Mouse (Mus musculus): Measurements from ENCODE around the gene Foxred2. TPM values are rescaled to one million over a fixed set of nuclear protein-coding genes. Genes with fewer than 3 reads are reported as not detected.
A peak's percentile ranks its signal among the peaks of the same experiment; 100 is the strongest.

The Foxred2 gene
- total RNA-seq, 1 experiment = 21.9 TPM

DNA sequence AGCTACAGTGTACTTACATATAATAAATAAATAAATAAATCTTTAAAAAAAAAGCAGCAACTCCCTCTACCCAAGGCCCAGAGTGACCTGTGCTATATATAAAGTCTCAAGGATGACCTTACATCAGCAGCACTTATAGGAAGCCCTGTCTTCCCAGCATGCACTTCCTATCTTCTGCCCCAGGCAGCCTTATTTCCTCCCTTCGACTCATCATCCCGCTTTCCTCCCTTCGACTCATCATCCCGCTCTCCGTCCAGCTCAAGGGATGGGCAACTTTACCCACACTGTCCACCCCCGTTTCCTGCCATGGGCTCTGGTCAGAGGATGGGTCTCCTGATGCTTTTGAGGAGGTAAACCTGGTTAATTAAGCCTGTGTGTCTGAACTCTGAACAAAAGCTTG is 34.9 kb downstream of the Foxred2 start:
- Histone ChIP-seq H3K4me3 (ENCODE audit: insufficient read depth in 1 of 2, low read depth in 1 of 2, low read length in 2 of 2, poor library complexity in 1 of 2, severe bottlenecking in 1 of 2) (no peak overlapping the region), H3K36me3 (ENCODE audit: control insufficient read depth, insufficient read depth, low read length, poor library complexity, severe bottlenecking) (peaks cover 58% of the 10 kb centered on the region), H3K9me3 (ENCODE audit: control insufficient read depth, insufficient read depth, low read depth, low read length) (no peaks in the 10 kb centered on the region), H3K27ac (ENCODE audit: insufficient read depth, low read depth, low read length, poor library complexity, severe bottlenecking) (no peak overlapping the region), H3K9ac (ENCODE audit: insufficient read depth, low read depth, low read length, poor library complexity, severe bottlenecking) (no peak overlapping the region), H3K4me1 (ENCODE audit: control insufficient read depth in 2 of 2, insufficient read depth in 2 of 2, low read length in 2 of 2, poor library complexity in 1 of 2) (peaks cover 0 to 2% of the 10 kb centered on the region in 2 experiments; a peak in 1 of 4 replicates)
- in situ Hi-C loops (cut with MboI; ENCODE audit: low sequenced_read_pairs in 2 of 2, unreplicated experiment in 2 of 2) = no loop called here
- no peak for DNase-seq (ENCODE audit: low read depth, low spot score)
- no peak for TF ChIP-seq CHD2 (IDR thresholded peaks at IDR 0.05; ENCODE audit: low read depth, low read length)
- TF ChIP-seq MAFK (IDR thresholded peaks at IDR 0.05; ENCODE audit: insufficient read depth, low read depth, low read length) = no peak
- no peak for TF ChIP-seq ZNF384 (IDR thresholded peaks at IDR 0.05; ENCODE audit: low read depth, low read length)
- TF ChIP-seq ZC3H11A (IDR thresholded peaks at IDR 0.05; ENCODE audit: borderline replicate concordance, low read depth, low read length) = no peak
- TF ChIP-seq HCFC1 (IDR thresholded peaks at IDR 0.05; ENCODE audit: borderline replicate concordance, insufficient read depth, low read length) = no peak

GRCm38 (mm10) chr15:77920511-77921462 is 35.7 kb downstream of the Foxred2 start:
- no peak overlapping the region for H3K27ac ChIP-seq (ENCODE audit: insufficient read depth, low read depth, low read length, poor library complexity, severe bottlenecking)
- H3K9me3 ChIP-seq (ENCODE audit: control insufficient read depth, insufficient read depth, low read depth, low read length) = no peaks in the 10 kb centered on the region
- peaks cover 0 to 2% of the 10 kb centered on the region in 2 experiments; a peak in 1 of 4 replicates for H3K4me1 ChIP-seq (ENCODE audit: control insufficient read depth in 2 of 2, insufficient read depth in 2 of 2, low read length in 2 of 2, poor library complexity in 1 of 2)
- peaks cover 59% of the 10 kb centered on the region for H3K36me3 ChIP-seq (ENCODE audit: control insufficient read depth, insufficient read depth, low read length, poor library complexity, severe bottlenecking)
- in situ Hi-C loops (cut with MboI; ENCODE audit: low sequenced_read_pairs in 2 of 2, unreplicated experiment in 2 of 2) = no loop called here
- no peak for TF ChIP-seq CHD2 (IDR thresholded peaks at IDR 0.05; ENCODE audit: low read depth, low read length)
- TF ChIP-seq HCFC1 (IDR thresholded peaks at IDR 0.05; ENCODE audit: borderline replicate concordance, insufficient read depth, low read length) = no peak
- no peak for TF ChIP-seq ZC3H11A (IDR thresholded peaks at IDR 0.05; ENCODE audit: borderline replicate concordance, low read depth, low read length)
- TF ChIP-seq MAFK (IDR thresholded peaks at IDR 0.05; ENCODE audit: insufficient read depth, low read depth, low read length) = no peak
- no peak for TF ChIP-seq ZNF384 (IDR thresholded peaks at IDR 0.05; ENCODE audit: low read depth, low read length)
- no peak overlapping the region for H3K9ac ChIP-seq (ENCODE audit: insufficient read depth, low read depth, low read length, poor library complexity, severe bottlenecking)
- DNase-seq (ENCODE audit: low read depth, low spot score) = no peak
- no peak overlapping the region for H3K4me3 ChIP-seq (ENCODE audit: insufficient read depth in 1 of 2, low read depth in 1 of 2, low read length in 2 of 2, poor library complexity in 1 of 2, severe bottlenecking in 1 of 2)

- peaks cover 0 to 2% of the 10 kb centered on the region in 2 experiments; a peak in 1 of 4 replicates for H3K4me1 ChIP-seq (ENCODE audit: control insufficient read depth in 2 of 2, insufficient read depth in 2 of 2, low read length in 2 of 2, poor library complexity in 1 of 2)
- no peaks in the 10 kb centered on the region for H3K9me3 ChIP-seq (ENCODE audit: control insufficient read depth, insufficient read depth, low read depth, low read length)
- peaks cover 65% of the 10 kb centered on the region for H3K36me3 ChIP-seq (ENCODE audit: control insufficient read depth, insufficient read depth, low read length, poor library complexity, severe bottlenecking)
- H3K9ac ChIP-seq (ENCODE audit: insufficient read depth, low read depth, low read length, poor library complexity, severe bottlenecking) = no peak overlapping the region
- no peak overlapping the region for H3K4me3 ChIP-seq (ENCODE audit: insufficient read depth in 1 of 2, low read depth in 1 of 2, low read length in 2 of 2, poor library complexity in 1 of 2, severe bottlenecking in 1 of 2)
- no peak overlapping the region for H3K27ac ChIP-seq (ENCODE audit: insufficient read depth, low read depth, low read length, poor library complexity, severe bottlenecking)
- no peak for DNase-seq (ENCODE audit: low read depth, low spot score)
- TF ChIP-seq HCFC1 (IDR thresholded peaks at IDR 0.05; ENCODE audit: borderline replicate concordance, insufficient read depth, low read length) = no peak
- in situ Hi-C loops (cut with MboI; ENCODE audit: low sequenced_read_pairs in 2 of 2, unreplicated experiment in 2 of 2) = loop anchor here (5.0 to 10.0 kb wide), 2 partner anchors 142 to 145 kb away; no protein-coding TSS in a partner anchor
These were observed 37.1 kb downstream of the Foxred2 start for GRCm38 (mm10) chr15:77919441-77919840.

- in situ Hi-C loops (cut with MboI; ENCODE audit: low sequenced_read_pairs in 2 of 2, unreplicated experiment in 2 of 2) = loop anchor here (5.0 to 10.0 kb wide), 2 partner anchors 140 to 142 kb away; no protein-coding TSS in a partner anchor
These were observed 39.5 kb downstream of the Foxred2 start for GRCm38 (mm10) chr15:77916851-77917544.

More at GRCm38 (mm10) chr15:77916851-77917544, 39.5 kb downstream of the Foxred2 start:
- TF ChIP-seq CHD2 (IDR thresholded peaks at IDR 0.05; ENCODE audit: low read depth, low read length) = no peak
- peak; percentile 95 for TF ChIP-seq ZC3H11A (IDR thresholded peaks at IDR 0.05; ENCODE audit: borderline replicate concordance, low read depth, low read length)
- TF ChIP-seq HCFC1 (IDR thresholded peaks at IDR 0.05; ENCODE audit: borderline replicate concordance, insufficient read depth, low read length) = no peak
- TF ChIP-seq ZNF384 (IDR thresholded peaks at IDR 0.05; ENCODE audit: low read depth, low read length) = peak; percentile 76
- Histone ChIP-seq H3K4me1 (ENCODE audit: control insufficient read depth in 2 of 2, insufficient read depth in 2 of 2, low read length in 2 of 2, poor library complexity in 1 of 2) (peaks cover 3 to 15% of the 10 kb centered on the region in 2 experiments), H3K4me3 (ENCODE audit: insufficient read depth in 1 of 2, low read depth in 1 of 2, low read length in 2 of 2, poor library complexity in 1 of 2, severe bottlenecking in 1 of 2) (no peak overlapping the region), H3K36me3 (ENCODE audit: control insufficient read depth, insufficient read depth, low read length, poor library complexity, severe bottlenecking) (peaks cover 52% of the 10 kb centered on the region), H3K27ac (ENCODE audit: insufficient read depth, low read depth, low read length, poor library complexity, severe bottlenecking) (no peak overlapping the region), H3K9me3 (ENCODE audit: control insufficient read depth, insufficient read depth, low read depth, low read length) (no peaks in the 10 kb centered on the region), H3K9ac (ENCODE audit: insufficient read depth, low read depth, low read length, poor library complexity, severe bottlenecking) (no peak overlapping the region)
- DNase-seq (ENCODE audit: low read depth, low spot score) = peak; percentile 90

Data from ES-E14 (cell line).